14 mouse cellular contexts compared by ENCODE assay signal in genomic region chr11:100700710-100701109, GRCm38 (mm10). TPM values are rescaled to one million over a fixed set of nuclear protein-coding genes. Genes with fewer than 3 reads are reported as not detected.
DNase-seq lines count a peak whose midpoint lies in the region; ATAC-seq and TF ChIP-seq lines count a peak whose summit lies in the region.
"Had no signal": no experiment of that assay in that cellular context is flagged by ENCODE, and none has a peak within 500 bp of the region (broad histone marks: within the 10 kb centered on the region; RNA-seq: fewer than 3 reads in every experiment).

No protein-coding gene starts in this region.

- no peak overlapping the region for H3K27ac ChIP-seq in gastrocnemius, adult 2 months
- no peak overlapping the region for H3K27ac ChIP-seq in kidney, embryonic 15.5 days
- no peak overlapping the region for H3K27ac ChIP-seq in neural tube, embryonic 12.5 days
- no peak overlapping the region for H3K27ac ChIP-seq in stomach, embryonic 16.5 days (ENCODE audit: low read length)
- H3K27ac ChIP-seq: forebrain, embryonic 15.5 days; hindbrain, embryonic 12.5 days; macrophage had no signal

- intact Hi-C loops in gastrocnemius, adult 2 months (cut with DNase I), result no loop called here
- intact Hi-C loops in gastrocnemius, postnatal 14 days (cut with DNase I; ENCODE audit: low total_unique reads), result loop anchor here (5.0 kb wide), 1 partner anchor 128 kb away; the partner anchor contains the start of gene Cnp

- TF ChIP-seq CTCF in gastrocnemius, adult 2 months (IDR thresholded peaks at IDR 0.05), result no peak

- peaks cover 14% of the 10 kb centered on the region for H3K36me3 ChIP-seq in kidney, embryonic 15.5 days
- H3K36me3 ChIP-seq in neural tube, embryonic 12.5 days, result peaks cover 15% of the 10 kb centered on the region
- H3K36me3 ChIP-seq in stomach, embryonic 16.5 days (ENCODE audit: control insufficient read depth, insufficient read depth, low read length), result peaks cover under 1% of the 10 kb centered on the region; the same call in 1 of the 2 replicates

- H3K9me3 ChIP-seq in kidney, embryonic 15.5 days (replicated peaks), result no peaks in the 10 kb centered on the region
- H3K9me3 ChIP-seq in neural tube, embryonic 12.5 days, result no peaks in the 10 kb centered on the region
- no peaks in the 10 kb centered on the region for H3K9me3 ChIP-seq in stomach, embryonic 16.5 days (replicated peaks; ENCODE audit: control insufficient read depth, low read length)
- H3K9me3 ChIP-seq: forebrain, embryonic 15.5 days; hindbrain, embryonic 12.5 days had no signal

- peaks cover 15% of the 10 kb centered on the region for H3K4me1 ChIP-seq in kidney, embryonic 15.5 days
- 0 out of 2 replicates have a peak, but pooled peaks cover 4% of the 10 kb centered on the region for H3K4me1 ChIP-seq in neural tube, embryonic 12.5 days
- H3K4me1 ChIP-seq in stomach, embryonic 16.5 days (ENCODE audit: control insufficient read depth, insufficient read depth, low read length), result peaks cover 6% of the 10 kb centered on the region; the same call in 1 of the 2 replicates

- H3K27me3 ChIP-seq in kidney, embryonic 15.5 days, result no peaks in the 10 kb centered on the region
- no peaks in the 10 kb centered on the region for H3K27me3 ChIP-seq in neural tube, embryonic 12.5 days (replicated peaks)
- no peaks in the 10 kb centered on the region for H3K27me3 ChIP-seq in stomach, embryonic 16.5 days (ENCODE audit: control insufficient read depth, insufficient read depth, low read length)
- H3K27me3 ChIP-seq: forebrain, embryonic 15.5 days had no signal

- no peak for ATAC-seq in kidney, embryonic 15.5 days (replicated peaks; ENCODE audit: low FRiP score)
- ATAC-seq in neural tube, embryonic 12.5 days (ENCODE audit: low FRiP score, low read depth), result no peak
- ATAC-seq in stomach, embryonic 16.5 days (ENCODE audit: insufficient read depth, low FRiP score), result no peak
- ATAC-seq: forebrain, embryonic 15.5 days had no signal

- DNase-seq in gastrocnemius, adult 2 months, result no peak
- DNase-seq in gastrocnemius, postnatal 14 days, result no peak
- DNase-seq in kidney, postnatal 25 days, result no peak
- no peak for DNase-seq in neural tube, embryonic 10.5 days (ENCODE audit: extremely low spot score, low spot score)
- DNase-seq in urinary bladder, adult 18-20 months (ENCODE audit: low spot score in 2 of 2), result no peak
- DNase-seq: cerebellum, adult 2 months had no signal

- H3K4me3 ChIP-seq in gastrocnemius, adult 2 months, result peak overlapping the region; percentile 60; the same call in 1 of the 2 replicates
- H3K4me3 ChIP-seq in kidney, embryonic 15.5 days (replicated peaks), result no peak overlapping the region
- H3K4me3 ChIP-seq in neural tube, embryonic 12.5 days, result no peak overlapping the region
- peak overlapping the region; percentile 29; the same call in 1 of the 2 replicates for H3K4me3 ChIP-seq in stomach, embryonic 16.5 days (replicated peaks; ENCODE audit: low read length)
- H3K4me3 ChIP-seq: hindbrain, embryonic 12.5 days had no signal

- H3K9ac ChIP-seq in kidney, embryonic 15.5 days, result no peak overlapping the region
- 0 out of 2 replicates have a peak overlapping the region, but pooled peaks have one; percentile 5 for H3K9ac ChIP-seq in neural tube, embryonic 12.5 days
- H3K9ac ChIP-seq in stomach, embryonic 16.5 days (ENCODE audit: low read length), result no peak overlapping the region
- H3K9ac ChIP-seq: hindbrain, embryonic 12.5 days had no signal

- 74% methylated on average over 3 of the region's 3 CpGs for WGBS in kidney, embryonic 15.5 days
- WGBS in neural tube, embryonic 12.5 days, result 75% methylated on average over 3 of the region's 3 CpGs
- WGBS in stomach, embryonic 16.5 days, result 76% methylated on average over 3 of the region's 3 CpGs

- peak overlapping the region; percentile 54 for H3K4me2 ChIP-seq in kidney, embryonic 15.5 days
- H3K4me2 ChIP-seq in neural tube, embryonic 12.5 days (replicated peaks), result peak overlapping the region; percentile 46; the same call in 1 of the 2 replicates
- H3K4me2 ChIP-seq in stomach, embryonic 16.5 days (ENCODE audit: low read depth, low read length), result peak overlapping the region; percentile 42; the same call in 1 of the 2 replicates

RNA-seq across cellular contexts. Expression of gene Dhx58, which starts 3.4 kb away (rescaled TPM):
- under 1 TPM; 0.38 to 0.39 TPM for total RNA-seq in gastrocnemius, adult 2 months (2021)
- total RNA-seq in gastrocnemius, postnatal 14 days (2021), result under 1 TPM; 0.35 to 0.39 TPM
- 2.8 and 3.6 TPM in 2 replicates for polyA plus RNA-seq in kidney, embryonic 15.5 days (2015; fragmentation: Nextera tagmentation; extraction: Ambion mirVana)
- 2.4 and 2.5 TPM in 2 replicates for polyA plus RNA-seq in neural tube, embryonic 12.5 days (2016; fragmentation: Nextera tagmentation; extraction: Ambion mirVana)
- polyA plus RNA-seq in stomach, embryonic 16.5 days (2015; fragmentation: Nextera tagmentation; extraction: Ambion mirVana), result 2.8 and 3.6 TPM in 2 replicates

RNA-seq across cellular contexts. Expression of gene Zfp385c, which starts 8.5 kb away (rescaled TPM):
- total RNA-seq in gastrocnemius, adult 2 months (2021), result under 1 TPM in 1 of 2 experiments, not detected in 1; 0.39 TPM
- 1 to 10 TPM in 1 of 2 experiments, under 1 TPM in 1; 0.62 to 1.5 TPM for total RNA-seq in gastrocnemius, postnatal 14 days (2021)
- 0.27 and 0.40 TPM in 2 replicates for polyA plus RNA-seq in kidney, embryonic 15.5 days (2015; fragmentation: Nextera tagmentation; extraction: Ambion mirVana)
- 0.20 and 0.27 TPM in 2 replicates for polyA plus RNA-seq in neural tube, embryonic 12.5 days (2016; fragmentation: Nextera tagmentation; extraction: Ambion mirVana)
- 0.19 and 0.27 TPM in 2 replicates for polyA plus RNA-seq in stomach, embryonic 16.5 days (2015; fragmentation: Nextera tagmentation; extraction: Ambion mirVana)

RNA-seq across cellular contexts. Expression of gene Kat2a, which starts 11.6 kb away (rescaled TPM):
- 10 to 100 TPM; 11.9 to 12.1 TPM for total RNA-seq in gastrocnemius, adult 2 months (2021)
- total RNA-seq in gastrocnemius, postnatal 14 days (2021), result 10 to 100 TPM; 11.2 to 12.5 TPM
- 60.9 and 68.1 TPM in 2 replicates for polyA plus RNA-seq in kidney, embryonic 15.5 days (2015; fragmentation: Nextera tagmentation; extraction: Ambion mirVana)
- 61.3 and 64.7 TPM in 2 replicates for polyA plus RNA-seq in neural tube, embryonic 12.5 days (2016; fragmentation: Nextera tagmentation; extraction: Ambion mirVana)
- polyA plus RNA-seq in stomach, embryonic 16.5 days (2015; fragmentation: Nextera tagmentation; extraction: Ambion mirVana), result 40.6 and 41.5 TPM in 2 replicates

RNA-seq across cellular contexts. Expression of gene Hspb9, which starts 12.9 kb away (rescaled TPM):
- not detected for total RNA-seq in gastrocnemius, adult 2 months (2021)
- not detected for total RNA-seq in gastrocnemius, postnatal 14 days (2021)
- 0.27 TPM in 1 of 2 replicates, not detected in the other for polyA plus RNA-seq in kidney, embryonic 15.5 days (2015; fragmentation: Nextera tagmentation; extraction: Ambion mirVana)
- polyA plus RNA-seq in neural tube, embryonic 12.5 days (2016; fragmentation: Nextera tagmentation; extraction: Ambion mirVana), result 0.59 TPM in 1 of 2 replicates, not detected in the other
- polyA plus RNA-seq in stomach, embryonic 16.5 days (2015; fragmentation: Nextera tagmentation; extraction: Ambion mirVana), result 0.36 TPM in 1 of 2 replicates, not detected in the other
- total RNA-seq: gastrocnemius, postnatal 25 days had no signal
- polyA plus RNA-seq: cerebellum, adult 2 months; macrophage; thymus, postnatal 0 days had no signal

RNA-seq across cellular contexts. Expression of gene Rab5c, which starts 37.3 kb away (rescaled TPM):
- total RNA-seq in gastrocnemius, adult 2 months (2021), result 10 to 100 TPM; 37.6 to 40.9 TPM
- total RNA-seq in gastrocnemius, postnatal 14 days (2021), result 10 to 100 TPM; 49.1 to 49.4 TPM
- 29.5 and 32.3 TPM in 2 replicates for polyA plus RNA-seq in kidney, embryonic 15.5 days (2015; fragmentation: Nextera tagmentation; extraction: Ambion mirVana)
- 23.7 and 33.1 TPM in 2 replicates for polyA plus RNA-seq in neural tube, embryonic 12.5 days (2016; fragmentation: Nextera tagmentation; extraction: Ambion mirVana)
- polyA plus RNA-seq in stomach, embryonic 16.5 days (2015; fragmentation: Nextera tagmentation; extraction: Ambion mirVana), result 33.2 and 33.9 TPM in 2 replicates

Comparison
In these comparisons a context has a peak if more than half of its experiments do, and no peak if none do; other contexts are left out.
1. H3K4me3 ChIP-seq: peak in gastrocnemius, adult 2 months (single experiment) and stomach, embryonic 16.5 days (single experiment); none in kidney, embryonic 15.5 days (single experiment) and neural tube, embryonic 12.5 days (single experiment).
2. Peak in every context shown above with its lines, with median percentiles within 50 percentile points of each other: H3K4me2 ChIP-seq.